Mouse (Mus musculus): ENCODE measurements at regions not wholly inside any gene's neighbourhood (a gene's known extent, or its start where the extent isn't known, plus 50 kb on each side); places are given as distances from the start of the nearest gene placed in this dataset.
"Not testable (repeated sequence)": the region's sequence is repeated elsewhere in the genome, so short reads cannot be mapped to it uniquely, and the experiment has no call there.

DNA sequence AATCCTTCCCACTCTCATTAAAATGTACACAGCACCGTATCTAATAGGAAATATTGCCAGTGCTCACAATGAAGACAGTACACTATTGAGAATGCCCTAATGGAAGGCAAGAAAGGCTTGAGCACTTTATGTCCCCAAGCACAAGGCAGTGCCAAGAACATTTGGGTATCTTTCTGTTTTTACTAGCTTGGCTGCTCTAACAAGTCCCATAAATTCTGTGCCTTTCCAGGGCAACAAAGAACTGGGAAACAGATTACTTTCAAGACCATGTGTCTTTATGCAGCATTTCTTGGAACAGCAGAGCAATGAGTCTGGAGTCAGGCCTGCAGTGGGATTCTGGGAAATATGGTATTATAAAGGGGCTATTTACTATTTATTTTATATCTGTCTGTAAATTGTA, 192.3 kb downstream of the 1700008P02Rik start:
- no peaks in the 10 kb centered on the region for H3K27me3 ChIP-seq (replicated peaks; ENCODE audit: control insufficient read depth, insufficient read depth, low read length)
- no peak overlapping the region for H3K27ac ChIP-seq (ENCODE audit: insufficient read depth, low read depth, low read length)
- H3K4me3 ChIP-seq (ENCODE audit: insufficient read depth, low read depth, low read length) = no peak overlapping the region
- no peaks in the 10 kb centered on the region for H3K36me3 ChIP-seq (ENCODE audit: control insufficient read depth, insufficient read depth, low read length)
- TF ChIP-seq POLR2A (IDR thresholded peaks at IDR 0.05; ENCODE audit: low read depth, low read length) (no peak), CTCF (conservative IDR thresholded peaks at IDR 0.05; ENCODE audit: insufficient read depth, insufficient read length, low read depth, low read length) (no peak)
- 66% methylated on average over 1 of the region's 1 CpGs for WGBS
- DNase-seq = no peak
- no peaks in the 10 kb centered on the region for H3K4me1 ChIP-seq (ENCODE audit: control insufficient read depth, insufficient read depth, low read length)

DNA sequence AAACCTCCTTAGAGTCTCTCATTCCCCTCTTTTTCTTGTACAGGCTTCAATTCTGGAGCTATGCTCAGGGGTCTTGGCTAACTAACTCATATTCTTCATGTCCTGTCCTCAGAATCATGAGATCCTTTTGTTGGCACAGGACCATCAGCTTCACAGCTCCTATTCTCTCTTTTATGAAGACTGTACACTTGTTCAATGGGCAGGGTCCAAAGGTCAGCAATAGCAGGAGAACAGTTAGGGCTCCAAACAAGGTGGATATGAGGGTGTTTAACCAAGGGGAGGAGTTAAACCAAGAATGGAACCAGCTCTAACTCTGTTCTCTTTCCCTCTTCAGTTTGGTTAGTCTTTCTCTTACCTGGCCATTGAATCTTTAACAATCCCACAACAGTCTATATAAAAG, 219.4 kb downstream of the 1700008P02Rik start:
- TF ChIP-seq CTCF (conservative IDR thresholded peaks at IDR 0.05; ENCODE audit: insufficient read depth, insufficient read length, low read depth, low read length) (no peak), POLR2A (IDR thresholded peaks at IDR 0.05; ENCODE audit: low read depth, low read length) (no peak)

DNA sequence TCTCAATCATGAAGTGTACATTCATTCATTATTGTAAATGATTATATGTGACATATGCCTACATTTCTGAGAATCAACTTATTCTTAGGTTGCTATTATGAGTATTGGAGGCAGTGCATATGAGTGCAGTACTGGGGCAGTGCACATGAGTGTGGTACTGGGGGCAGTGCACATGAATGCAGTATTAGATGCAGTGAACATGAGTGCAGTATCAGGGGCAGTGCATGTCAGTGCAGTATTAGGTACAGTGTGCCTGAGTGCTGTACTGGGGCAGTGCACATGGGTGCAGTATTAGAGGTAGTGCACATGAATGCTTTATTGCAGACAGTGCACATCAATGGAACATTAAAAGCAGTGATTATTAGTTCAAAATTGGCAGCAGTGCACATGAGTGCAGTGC, 234.6 kb downstream of the 1700008P02Rik start:
- TF ChIP-seq POLR2A (IDR thresholded peaks at IDR 0.05; ENCODE audit: low read depth, low read length) (no peak), CTCF (conservative IDR thresholded peaks at IDR 0.05; ENCODE audit: insufficient read depth, insufficient read length, low read depth, low read length) (no peak)
- Histone ChIP-seq H3K4me3 (ENCODE audit: insufficient read depth, low read depth, low read length) (no peak overlapping the region), H3K27me3 (replicated peaks; ENCODE audit: control insufficient read depth, insufficient read depth, low read length) (no peaks in the 10 kb centered on the region), H3K4me1 (ENCODE audit: control insufficient read depth, insufficient read depth, low read length) (no peaks in the 10 kb centered on the region), H3K36me3 (ENCODE audit: control insufficient read depth, insufficient read depth, low read length) (no peaks in the 10 kb centered on the region), H3K27ac (ENCODE audit: insufficient read depth, low read depth, low read length) (no peak overlapping the region)
- no peak for DNase-seq

More for the DNA sequence above, 219.4 kb downstream of the 1700008P02Rik start:
- Histone ChIP-seq H3K27me3 (replicated peaks; ENCODE audit: control insufficient read depth, insufficient read depth, low read length) (no peaks in the 10 kb centered on the region), H3K4me3 (ENCODE audit: insufficient read depth, low read depth, low read length) (no peak overlapping the region), H3K36me3 (ENCODE audit: control insufficient read depth, insufficient read depth, low read length) (no peaks in the 10 kb centered on the region), H3K4me1 (ENCODE audit: control insufficient read depth, insufficient read depth, low read length) (no peaks in the 10 kb centered on the region), H3K27ac (ENCODE audit: insufficient read depth, low read depth, low read length) (peak overlapping the region; percentile 45)
- DNase-seq = peak; percentile 67

DNA sequence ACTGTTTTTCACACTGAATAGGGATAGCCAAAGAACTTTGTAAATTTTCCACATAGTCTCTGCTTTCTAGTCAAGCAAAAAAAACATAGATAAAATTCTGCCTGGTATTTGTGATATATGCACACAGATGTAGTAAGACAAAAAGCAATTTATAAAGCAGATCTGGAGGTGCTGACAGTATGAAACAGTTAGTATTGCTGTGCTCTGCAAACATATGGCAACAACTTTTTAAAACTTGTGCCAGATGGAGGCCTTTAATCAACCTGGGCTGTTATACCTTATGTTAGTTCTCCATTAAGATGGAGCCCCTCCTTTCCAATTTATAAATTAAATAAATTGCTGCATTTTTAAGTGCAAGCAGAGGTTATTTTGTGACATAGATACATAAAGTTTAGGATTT, 237.3 kb downstream of the 1700008P02Rik start:
- no peaks in the 10 kb centered on the region for H3K4me1 ChIP-seq (ENCODE audit: control insufficient read depth, insufficient read depth, low read length)
- no peaks in the 10 kb centered on the region for H3K27me3 ChIP-seq (replicated peaks; ENCODE audit: control insufficient read depth, insufficient read depth, low read length)
- no peak overlapping the region for H3K4me3 ChIP-seq (ENCODE audit: insufficient read depth, low read depth, low read length)
- H3K36me3 ChIP-seq (ENCODE audit: control insufficient read depth, insufficient read depth, low read length) = no peaks in the 10 kb centered on the region
- DNase-seq = no peak
- TF ChIP-seq POLR2A (IDR thresholded peaks at IDR 0.05; ENCODE audit: low read depth, low read length) (no peak), CTCF (conservative IDR thresholded peaks at IDR 0.05; ENCODE audit: insufficient read depth, insufficient read length, low read depth, low read length) (no peak)
- no peak overlapping the region for H3K27ac ChIP-seq (ENCODE audit: insufficient read depth, low read depth, low read length)

DNA sequence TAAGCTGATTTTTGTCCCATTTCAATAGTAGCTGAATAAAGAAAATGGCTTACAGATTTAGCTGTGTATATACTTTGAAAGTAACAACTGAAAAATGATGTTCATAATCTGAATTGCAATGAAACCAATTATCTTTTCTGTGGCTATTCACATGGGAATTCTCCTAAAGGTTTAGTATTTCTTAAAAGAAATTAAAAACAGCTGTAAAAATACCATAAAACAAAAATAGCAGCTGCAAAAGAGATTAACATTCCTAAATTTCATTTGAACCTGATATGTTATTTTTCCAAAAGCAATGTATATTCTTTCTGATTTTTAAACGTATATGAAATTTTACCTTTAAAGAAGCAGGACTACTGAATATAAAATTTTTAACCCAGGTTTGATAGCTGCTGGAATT, 237.9 kb downstream of the 1700008P02Rik start:
- DNase-seq = no peak
- TF ChIP-seq POLR2A (IDR thresholded peaks at IDR 0.05; ENCODE audit: low read depth, low read length) = no peak
- no peak for TF ChIP-seq CTCF (conservative IDR thresholded peaks at IDR 0.05; ENCODE audit: insufficient read depth, insufficient read length, low read depth, low read length)
- no peaks in the 10 kb centered on the region for H3K36me3 ChIP-seq (ENCODE audit: control insufficient read depth, insufficient read depth, low read length)
- no peak overlapping the region for H3K27ac ChIP-seq (ENCODE audit: insufficient read depth, low read depth, low read length)
- H3K27me3 ChIP-seq (replicated peaks; ENCODE audit: control insufficient read depth, insufficient read depth, low read length) = no peaks in the 10 kb centered on the region
- no peak overlapping the region for H3K4me3 ChIP-seq (ENCODE audit: insufficient read depth, low read depth, low read length)
- H3K4me1 ChIP-seq (ENCODE audit: control insufficient read depth, insufficient read depth, low read length) = no peaks in the 10 kb centered on the region
- 13% methylated on average over 1 of the region's 1 CpGs for WGBS

DNA sequence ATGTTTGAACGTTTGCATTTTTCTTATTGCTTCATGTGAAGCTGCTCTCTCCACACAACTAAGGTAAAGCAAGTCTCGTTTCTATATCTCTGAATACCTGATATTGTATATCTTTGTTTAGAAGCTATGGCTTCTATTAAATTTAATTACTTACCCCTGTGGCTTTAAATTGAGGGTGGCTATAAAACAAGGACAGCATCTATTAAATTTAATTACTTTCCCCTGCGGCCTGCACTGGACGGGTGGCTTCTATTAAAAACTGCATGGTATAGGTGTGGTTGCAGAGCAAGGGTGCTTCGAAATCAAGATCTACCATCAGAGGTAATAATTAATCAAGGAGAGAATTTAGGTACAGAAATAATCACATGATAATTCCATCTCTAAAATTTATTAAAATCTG, 238.5 kb downstream of the 1700008P02Rik start:
- H3K4me1 ChIP-seq (ENCODE audit: control insufficient read depth, insufficient read depth, low read length) = no peaks in the 10 kb centered on the region
- TF ChIP-seq CTCF (conservative IDR thresholded peaks at IDR 0.05; ENCODE audit: insufficient read depth, insufficient read length, low read depth, low read length) = no peak
- TF ChIP-seq POLR2A (IDR thresholded peaks at IDR 0.05; ENCODE audit: low read depth, low read length) = no peak
- H3K4me3 ChIP-seq (ENCODE audit: insufficient read depth, low read depth, low read length) = no peak overlapping the region
- no peak for DNase-seq
- 34% methylated on average over 5 of the region's 5 CpGs for WGBS
- H3K27me3 ChIP-seq (replicated peaks; ENCODE audit: control insufficient read depth, insufficient read depth, low read length) = no peaks in the 10 kb centered on the region
- H3K27ac ChIP-seq (ENCODE audit: insufficient read depth, low read depth, low read length) = no peak overlapping the region
- no peaks in the 10 kb centered on the region for H3K36me3 ChIP-seq (ENCODE audit: control insufficient read depth, insufficient read depth, low read length)

DNA sequence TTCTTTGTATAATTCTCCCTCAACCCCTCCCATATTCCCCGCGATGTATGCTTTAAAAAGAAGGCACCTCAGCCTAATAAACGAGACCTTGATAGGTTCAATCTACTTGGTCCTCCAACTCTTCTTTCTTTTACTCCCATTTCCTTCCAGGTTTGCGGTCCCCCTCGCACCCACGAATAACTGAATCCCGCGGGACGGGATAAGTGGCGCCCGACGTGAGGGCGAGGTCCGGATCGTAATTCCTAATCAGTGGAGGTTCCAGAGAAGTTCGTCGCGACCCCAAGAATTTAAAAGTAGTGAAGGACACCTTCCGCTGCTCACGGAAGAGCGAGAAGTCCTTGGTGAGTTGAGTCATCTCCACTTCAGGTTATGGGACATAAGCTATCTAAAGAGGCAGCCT, 281.2 kb downstream of the 1700008P02Rik start:
- DNase-seq; H3K4me3 ChIP-seq (ENCODE audit: insufficient read depth, low read depth, low read length); H3K27me3 ChIP-seq (replicated peaks; ENCODE audit: control insufficient read depth, insufficient read depth, low read length); H3K4me1 ChIP-seq (ENCODE audit: control insufficient read depth, insufficient read depth, low read length); H3K27ac ChIP-seq (ENCODE audit: insufficient read depth, low read depth, low read length); H3K36me3 ChIP-seq (ENCODE audit: control insufficient read depth, insufficient read depth, low read length): not testable (repeated sequence)
- 94% methylated on average over 5 of the region's 21 CpGs for WGBS

DNA sequence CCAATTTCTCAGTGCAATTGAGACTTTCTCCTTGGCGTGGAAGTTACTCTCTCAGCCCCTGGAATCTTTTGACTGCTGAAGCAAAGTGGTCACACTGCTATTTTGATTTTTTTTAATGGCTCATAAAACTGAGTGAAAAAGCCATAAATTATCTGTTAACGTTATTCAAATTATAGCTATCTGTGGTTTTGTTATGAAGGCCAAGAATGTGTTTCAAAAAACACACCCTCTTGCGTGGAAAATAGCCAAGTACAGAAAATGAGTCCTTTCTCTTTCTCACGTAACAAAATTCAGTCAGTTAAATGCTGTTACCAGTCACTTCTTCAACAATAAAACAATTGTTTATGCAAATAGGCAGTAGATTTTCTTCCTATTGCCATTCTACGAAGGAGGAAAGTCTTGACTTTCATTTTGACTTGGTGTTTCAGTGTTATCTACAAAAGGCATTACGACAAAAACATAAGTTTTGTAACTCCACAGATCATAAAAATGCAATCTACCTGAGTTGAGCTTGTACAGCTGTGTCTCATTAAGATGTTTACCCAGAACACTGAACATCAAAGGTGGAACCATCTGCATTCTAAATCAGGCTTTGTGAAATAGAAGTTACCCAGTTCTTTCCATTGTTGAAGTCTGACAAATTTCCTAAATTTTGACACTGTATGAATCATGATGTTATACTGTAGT, 299.3 kb downstream of the 1700008P02Rik start:
- no peak for DNase-seq
- no peaks in the 10 kb centered on the region for H3K4me1 ChIP-seq (ENCODE audit: control insufficient read depth, insufficient read depth, low read length)
- no peaks in the 10 kb centered on the region for H3K27me3 ChIP-seq (replicated peaks; ENCODE audit: control insufficient read depth, insufficient read depth, low read length)
- no peak overlapping the region for H3K27ac ChIP-seq (ENCODE audit: insufficient read depth, low read depth, low read length)
- 30% methylated on average over 6 of the region's 6 CpGs for WGBS
- no peaks in the 10 kb centered on the region for H3K36me3 ChIP-seq (ENCODE audit: control insufficient read depth, insufficient read depth, low read length)
- TF ChIP-seq CTCF (conservative IDR thresholded peaks at IDR 0.05; ENCODE audit: insufficient read depth, insufficient read length, low read depth, low read length) = no peak
- no peak for TF ChIP-seq POLR2A (IDR thresholded peaks at IDR 0.05; ENCODE audit: low read depth, low read length)
- no peak overlapping the region for H3K4me3 ChIP-seq (ENCODE audit: insufficient read depth, low read depth, low read length)

Measured in kidney, adult 2 months (tissue).